Mouse (Mus musculus): Measurements from ENCODE around the gene Clybl. TPM values are rescaled to one million over a fixed set of nuclear protein-coding genes. Genes with fewer than 3 reads are reported as not detected.

Gene Clybl
- polyA plus RNA-seq, 1 experiment from 2014 or later: 27.2 TPM

DNA sequence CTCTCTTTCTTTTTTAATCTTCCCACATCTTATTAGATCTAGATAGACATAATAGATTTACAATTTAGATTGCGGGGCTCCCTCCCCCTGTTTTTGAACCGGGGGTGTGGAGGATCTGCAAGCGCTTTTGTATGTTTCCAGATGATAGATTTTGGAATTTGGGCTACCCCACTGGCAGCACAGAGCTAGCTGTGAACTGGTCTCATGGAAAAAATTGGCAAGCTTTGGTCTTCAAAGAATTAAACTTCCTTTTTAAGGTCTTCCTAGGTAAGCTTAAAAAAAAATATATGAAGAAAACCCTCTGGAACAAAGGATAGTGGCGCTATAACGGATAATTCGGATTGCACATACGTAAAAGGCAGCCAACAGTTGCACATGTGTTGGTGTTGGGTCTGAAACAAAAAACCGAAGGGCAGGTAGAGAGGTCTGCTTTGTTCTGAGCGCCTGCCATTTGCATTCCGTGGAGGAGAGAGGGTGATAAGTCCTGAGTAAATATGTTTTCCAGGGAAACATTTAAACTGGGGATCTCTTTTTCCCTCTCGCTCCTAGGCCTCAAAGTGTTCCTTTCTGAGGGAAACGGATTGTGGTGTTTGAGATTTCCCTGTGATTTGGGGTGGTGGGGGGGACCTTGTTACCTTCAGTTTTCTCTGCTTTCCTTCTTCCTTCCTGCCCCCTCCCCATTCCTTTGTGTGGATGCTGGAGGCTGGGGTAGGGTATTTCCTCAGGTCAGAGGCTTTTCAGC, 193.7 kb downstream of the Clybl start:
- Histone ChIP-seq H3K9me3 (replicated peaks) (no peaks in the 10 kb centered on the region), H3K9ac (no peak overlapping the region), H3K36me3 (no peaks in the 10 kb centered on the region), H3K4me1 (peaks cover 16% of the 10 kb centered on the region), H3K4me3 (replicated peaks) (no peak overlapping the region), H3K27me3 (peaks cover 25% of the 10 kb centered on the region), H3K27ac (no peak overlapping the region), H3K4me2 (no peak overlapping the region)
- 59% methylated on average over 12 of the region's 12 CpGs for WGBS
- no peak for ATAC-seq (replicated peaks; ENCODE audit: low FRiP score)

DNA sequence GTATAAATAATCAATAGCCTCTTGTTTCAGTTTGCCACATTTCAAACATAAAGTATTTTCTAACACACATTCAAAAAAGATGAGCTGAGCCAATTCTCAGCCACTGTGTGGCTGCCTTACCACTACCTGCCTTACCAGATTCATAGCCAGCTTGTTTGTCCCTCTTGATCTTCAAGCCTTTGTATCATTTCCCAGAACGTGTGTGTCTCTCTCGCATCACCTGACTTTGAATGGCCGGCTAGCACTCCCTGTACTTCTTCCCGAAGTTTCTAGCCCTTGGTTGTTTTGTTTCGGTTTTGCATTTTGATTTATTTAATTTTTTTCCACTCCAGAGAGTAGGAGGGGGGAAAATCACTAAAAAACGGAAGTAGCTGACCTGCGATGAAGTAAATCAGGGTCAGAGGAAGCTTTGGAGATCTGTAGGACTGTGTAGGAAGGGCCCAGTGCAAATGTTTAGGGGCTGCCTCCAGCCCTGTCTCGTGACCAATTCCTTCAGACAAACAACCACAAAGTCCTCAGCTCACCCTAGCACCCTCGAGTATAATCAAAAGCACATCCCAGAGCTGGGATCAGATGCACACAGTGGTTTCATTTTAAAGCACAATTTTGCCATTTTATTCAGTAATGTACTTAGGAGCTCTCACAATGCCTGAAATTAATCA, 195.1 kb downstream of the Clybl start:
- H3K9ac ChIP-seq: no peak overlapping the region
- peaks cover 29% of the 10 kb centered on the region for H3K27me3 ChIP-seq
- no peak for ATAC-seq (replicated peaks; ENCODE audit: low FRiP score)
- H3K36me3 ChIP-seq: no peaks in the 10 kb centered on the region
- H3K4me3 ChIP-seq (replicated peaks): no peak overlapping the region
- no peaks in the 10 kb centered on the region for H3K9me3 ChIP-seq (replicated peaks)
- 47% methylated on average over 9 of the region's 9 CpGs for WGBS
- peaks cover 16% of the 10 kb centered on the region for H3K4me1 ChIP-seq
- no peak overlapping the region for H3K27ac ChIP-seq
- H3K4me2 ChIP-seq: 0 out of 2 replicates have a peak overlapping the region, but pooled peaks have one; percentile 12

- Histone ChIP-seq H3K4me3 (replicated peaks) (no peak overlapping the region), H3K9me3 (replicated peaks) (no peaks in the 10 kb centered on the region), H3K27ac (no peak overlapping the region), H3K4me2 (no peak overlapping the region), H3K9ac (no peak overlapping the region), H3K36me3 (no peaks in the 10 kb centered on the region), H3K4me1 (peaks cover 16% of the 10 kb centered on the region), H3K27me3 (peaks cover 28% of the 10 kb centered on the region)
- no peak for ATAC-seq (replicated peaks; ENCODE audit: low FRiP score)
- WGBS: 81% methylated on average over 6 of the region's 6 CpGs
Measured at GRCm38 (mm10) chr14:122377681-122378080, 196.2 kb downstream of the Clybl start.

DNA sequence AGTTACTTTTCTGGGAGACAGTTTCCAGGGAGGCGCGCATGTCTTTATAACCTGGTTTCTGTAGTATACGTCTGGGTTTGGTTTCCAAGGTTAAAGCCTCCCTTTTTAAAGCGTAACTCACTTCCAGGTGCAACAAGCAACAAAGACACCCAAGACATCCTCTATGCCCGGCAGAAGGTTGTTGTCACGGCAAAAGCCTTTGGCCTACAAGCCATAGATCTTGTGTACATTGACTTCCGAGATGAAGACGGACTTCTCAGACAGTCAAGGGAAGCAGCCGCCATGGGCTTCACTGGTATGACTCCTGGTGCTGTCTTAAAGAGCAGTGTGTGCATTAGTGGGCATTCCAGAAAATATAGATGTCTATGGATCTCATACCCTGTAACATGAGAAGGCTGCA, 197.6 kb downstream of the Clybl start:
- Histone ChIP-seq H3K4me3 (replicated peaks) (no peak overlapping the region), H3K27me3 (peaks cover 21% of the 10 kb centered on the region), H3K4me2 (no peak overlapping the region), H3K9me3 (replicated peaks) (no peaks in the 10 kb centered on the region), H3K36me3 (no peaks in the 10 kb centered on the region), H3K27ac (no peak overlapping the region), H3K4me1 (peaks cover 10% of the 10 kb centered on the region), H3K9ac (no peak overlapping the region)
- ATAC-seq (replicated peaks; ENCODE audit: low FRiP score): no peak
- 56% methylated on average over 9 of the region's 9 CpGs for whole genome bisulfite sequencing

DNA sequence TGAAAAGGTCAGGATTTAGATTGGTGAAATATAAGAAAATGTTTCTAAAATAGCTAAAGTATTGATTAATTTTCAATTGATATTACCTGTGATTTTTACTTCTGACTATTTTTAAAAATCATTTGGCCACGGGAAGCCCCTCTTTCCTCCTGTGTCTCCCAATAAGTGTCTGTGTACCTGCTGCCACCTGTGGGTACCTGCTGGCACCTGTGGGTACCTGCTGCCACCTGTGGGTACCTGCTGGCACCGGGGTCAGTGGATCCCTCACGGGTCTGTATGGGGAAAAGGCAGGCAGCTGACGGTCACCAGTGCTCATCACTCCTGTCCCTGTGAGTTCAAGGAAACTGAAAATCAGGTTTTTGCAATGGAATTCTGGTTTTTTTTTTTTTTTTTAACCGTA, 198.5 kb downstream of the Clybl start:
- no peak for ATAC-seq (replicated peaks; ENCODE audit: low FRiP score)
- H3K36me3 ChIP-seq: no peaks in the 10 kb centered on the region
- 88% methylated on average over 5 of the region's 5 CpGs for WGBS
- no peaks in the 10 kb centered on the region for H3K9me3 ChIP-seq (replicated peaks)
- no peak overlapping the region for H3K4me2 ChIP-seq
- H3K27ac ChIP-seq: no peak overlapping the region
- peaks cover 27% of the 10 kb centered on the region for H3K27me3 ChIP-seq
- 0 out of 2 replicates have a peak, but pooled peaks cover 12% of the 10 kb centered on the region for H3K4me1 ChIP-seq
- H3K9ac ChIP-seq: no peak overlapping the region
- H3K4me3 ChIP-seq (replicated peaks): no peak overlapping the region

DNA sequence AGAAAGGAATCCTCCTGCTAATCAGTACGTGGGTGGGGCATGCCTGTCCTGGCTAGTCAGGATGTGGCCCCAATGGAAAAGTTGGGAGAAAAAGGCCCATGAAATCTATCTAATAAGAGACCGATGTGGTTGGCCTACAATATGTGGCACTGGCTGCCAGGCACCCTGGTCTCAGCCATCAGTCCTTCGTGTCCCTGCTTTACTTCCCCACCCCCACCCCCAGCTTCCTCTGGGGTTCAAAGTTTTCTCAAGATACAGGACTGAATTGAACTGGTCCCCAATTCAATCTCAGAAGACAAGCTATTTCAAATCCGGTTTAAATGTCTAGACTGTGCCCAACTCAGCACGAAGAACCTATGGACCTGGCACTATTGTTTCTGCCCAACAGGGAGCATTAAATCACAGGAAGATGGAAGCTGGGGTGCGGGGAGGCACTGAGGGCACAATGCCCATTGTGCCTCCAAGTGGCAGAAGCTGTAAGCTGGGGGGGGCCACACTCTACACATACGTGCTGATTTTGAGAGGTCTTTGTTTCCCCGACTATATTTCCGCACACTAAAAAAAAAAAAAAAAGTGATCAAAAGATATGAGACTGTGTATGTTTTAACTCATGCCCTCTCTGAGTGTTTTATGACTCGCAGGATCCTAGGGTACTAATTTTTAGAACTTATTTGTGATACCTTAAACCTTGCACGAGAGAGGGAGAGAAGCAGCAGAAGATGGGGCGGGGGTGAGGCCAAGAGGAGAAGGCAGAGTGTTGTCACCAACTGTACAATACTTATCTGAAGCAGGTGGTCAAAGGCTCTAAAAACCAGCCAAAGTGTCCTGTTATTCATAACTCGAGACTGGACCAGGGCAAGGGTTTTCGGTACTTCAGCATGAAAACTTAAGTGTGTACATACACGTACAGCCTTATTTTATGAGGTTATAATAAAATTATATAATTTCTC, 199.7 kb downstream of the Clybl start:
- no peak overlapping the region for H3K27ac ChIP-seq
- H3K9me3 ChIP-seq (replicated peaks): no peaks in the 10 kb centered on the region
- no peak for ATAC-seq (replicated peaks; ENCODE audit: low FRiP score)
- H3K4me2 ChIP-seq: no peak overlapping the region
- H3K9ac ChIP-seq: no peak overlapping the region
- H3K4me3 ChIP-seq (replicated peaks): no peak overlapping the region
- H3K4me1 ChIP-seq: 0 out of 2 replicates have a peak, but pooled peaks cover 15% of the 10 kb centered on the region
- H3K36me3 ChIP-seq: no peaks in the 10 kb centered on the region
- 72% methylated on average over 15 of the region's 15 CpGs for WGBS
- H3K27me3 ChIP-seq: peaks cover 24% of the 10 kb centered on the region

DNA sequence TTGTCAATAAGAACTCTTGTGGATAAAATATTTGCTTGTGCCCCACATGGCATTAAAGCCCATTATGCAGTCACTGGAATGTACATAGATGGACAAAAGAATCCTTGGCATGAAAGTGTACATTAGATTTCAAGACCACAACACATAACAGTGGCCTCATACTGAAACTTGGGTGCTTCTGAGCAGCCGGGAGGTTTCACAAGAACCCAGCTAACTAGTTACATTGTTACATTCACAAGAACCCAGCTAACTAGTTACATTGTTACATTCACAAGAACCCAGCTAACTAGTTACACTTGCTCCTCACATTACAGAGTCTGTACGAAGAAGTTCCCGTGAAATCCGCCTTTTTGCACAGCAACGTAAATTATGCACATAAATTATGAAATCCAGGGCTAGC, 200.8 kb downstream of the Clybl start:
- Histone ChIP-seq H3K4me3 (replicated peaks) (no peak overlapping the region), H3K27ac (no peak overlapping the region), H3K4me1 (0 out of 2 replicates have a peak, but pooled peaks cover 10% of the 10 kb centered on the region), H3K9me3 (replicated peaks) (no peaks in the 10 kb centered on the region), H3K27me3 (peaks cover 27% of the 10 kb centered on the region), H3K4me2 (no peak overlapping the region), H3K9ac (no peak overlapping the region), H3K36me3 (no peaks in the 10 kb centered on the region)
- ATAC-seq (replicated peaks; ENCODE audit: low FRiP score): no peak
- 57% methylated on average over 5 of the region's 5 CpGs for WGBS

- Histone ChIP-seq H3K4me2 (no peak overlapping the region), H3K27me3 (peaks cover 29% of the 10 kb centered on the region), H3K27ac (no peak overlapping the region), H3K4me1 (0 out of 2 replicates have a peak, but pooled peaks cover 13% of the 10 kb centered on the region), H3K9ac (no peak overlapping the region), H3K9me3 (replicated peaks) (no peaks in the 10 kb centered on the region), H3K4me3 (replicated peaks) (no peak overlapping the region), H3K36me3 (no peaks in the 10 kb centered on the region)
- ATAC-seq (replicated peaks; ENCODE audit: low FRiP score): no peak
- 79% methylated on average over 6 of the region's 6 CpGs for WGBS
Measured at GRCm38 (mm10) chr14:122383931-122384330, 202.4 kb downstream of the Clybl start.

GRCm38 (mm10) chr14:122384447-122385237, 203.1 kb downstream of the Clybl start:
- ATAC-seq (replicated peaks; ENCODE audit: low FRiP score): no peak
- Histone ChIP-seq H3K27ac (no peak overlapping the region), H3K4me2 (peak overlapping the region; percentile 15), H3K36me3 (no peaks in the 10 kb centered on the region), H3K4me3 (replicated peaks) (no peak overlapping the region), H3K9ac (no peak overlapping the region), H3K27me3 (peaks cover 31% of the 10 kb centered on the region), H3K9me3 (replicated peaks) (no peaks in the 10 kb centered on the region), H3K4me1 (0 out of 2 replicates have a peak, but pooled peaks cover 13% of the 10 kb centered on the region)
- 37% methylated on average over 21 of the region's 21 CpGs for WGBS

DNA sequence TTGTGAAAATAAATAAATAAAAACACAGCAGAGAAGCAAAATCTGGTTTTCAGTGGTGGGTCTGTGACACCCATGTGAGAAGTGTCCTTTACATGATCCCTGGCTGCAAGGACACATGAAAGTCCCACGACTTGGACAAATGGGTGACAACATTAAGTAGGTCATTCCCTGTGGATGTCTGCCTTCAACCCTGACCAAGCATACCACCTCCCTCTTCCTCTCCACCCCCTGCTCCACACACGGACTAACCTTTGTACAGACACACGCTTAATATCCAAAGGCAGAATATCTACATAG, 203.7 kb downstream of the Clybl start:
- 62% methylated on average over 3 of the region's 3 CpGs for WGBS
- no peak overlapping the region; the same call in 1 of the 2 replicates for H3K4me2 ChIP-seq
- ATAC-seq (replicated peaks; ENCODE audit: low FRiP score): no peak
- no peak overlapping the region for H3K4me3 ChIP-seq (replicated peaks)
- H3K27ac ChIP-seq: no peak overlapping the region
- 0 out of 2 replicates have a peak, but pooled peaks cover 13% of the 10 kb centered on the region for H3K4me1 ChIP-seq
- no peaks in the 10 kb centered on the region for H3K36me3 ChIP-seq
- no peak overlapping the region for H3K9ac ChIP-seq
- no peaks in the 10 kb centered on the region for H3K9me3 ChIP-seq (replicated peaks)
- peaks cover 31% of the 10 kb centered on the region for H3K27me3 ChIP-seq

DNA sequence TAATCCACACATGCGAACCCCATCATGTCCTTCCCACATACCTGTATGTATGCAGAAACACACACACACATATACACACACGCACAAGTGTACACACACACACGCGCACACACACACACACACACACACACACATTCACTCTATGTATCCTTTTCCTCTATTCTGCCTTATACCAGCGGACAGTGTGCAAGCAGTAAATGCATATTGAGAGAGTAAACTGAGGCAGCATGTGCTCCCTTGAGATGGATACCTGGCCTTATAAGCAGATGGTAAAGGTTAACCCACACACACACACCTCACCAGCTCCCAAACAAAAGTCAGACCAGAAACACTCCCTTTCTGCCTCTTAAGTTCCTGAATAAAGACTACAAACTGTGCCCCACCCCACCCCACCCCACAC, 204.3 kb downstream of the Clybl start:
- Histone ChIP-seq H3K4me2 (no peak overlapping the region), H3K4me3 (replicated peaks) (no peak overlapping the region), H3K4me1 (0 out of 2 replicates have a peak, but pooled peaks cover 13% of the 10 kb centered on the region), H3K27me3 (peaks cover 30% of the 10 kb centered on the region), H3K9me3 (replicated peaks) (no peaks in the 10 kb centered on the region), H3K9ac (no peak overlapping the region), H3K27ac (no peak overlapping the region), H3K36me3 (no peaks in the 10 kb centered on the region)
- no peak for ATAC-seq (replicated peaks; ENCODE audit: low FRiP score)
- WGBS: 89% methylated on average over 5 of the region's 5 CpGs

Data from kidney, embryonic 15.5 days (tissue).